Mouse (Mus musculus): ENCODE data around the gene Ifitm3.

The Ifitm3 gene

DNA sequence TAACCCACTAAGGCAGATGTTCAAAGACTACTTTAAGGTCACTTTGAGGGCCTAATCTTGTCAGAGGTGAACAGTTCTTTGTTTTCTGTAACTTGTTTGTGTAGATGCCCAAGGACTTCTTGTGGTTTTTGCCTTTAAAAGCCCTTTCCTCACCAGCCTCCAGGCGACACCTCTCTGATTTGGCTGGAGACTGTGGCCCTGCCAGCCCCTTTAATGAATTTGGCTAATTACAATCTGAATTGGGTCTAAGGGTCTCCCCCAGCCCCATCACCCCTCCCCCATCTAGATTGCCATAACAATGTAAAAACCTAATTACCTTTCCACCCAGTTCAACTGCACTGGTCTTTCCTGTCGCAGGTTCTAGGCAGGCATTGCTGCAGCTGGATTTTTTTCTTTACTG lies 47.8 kb downstream of the Ifitm3 start:
- DNase-seq (ENCODE audit: inconsistent ontology term), result no peak

DNA sequence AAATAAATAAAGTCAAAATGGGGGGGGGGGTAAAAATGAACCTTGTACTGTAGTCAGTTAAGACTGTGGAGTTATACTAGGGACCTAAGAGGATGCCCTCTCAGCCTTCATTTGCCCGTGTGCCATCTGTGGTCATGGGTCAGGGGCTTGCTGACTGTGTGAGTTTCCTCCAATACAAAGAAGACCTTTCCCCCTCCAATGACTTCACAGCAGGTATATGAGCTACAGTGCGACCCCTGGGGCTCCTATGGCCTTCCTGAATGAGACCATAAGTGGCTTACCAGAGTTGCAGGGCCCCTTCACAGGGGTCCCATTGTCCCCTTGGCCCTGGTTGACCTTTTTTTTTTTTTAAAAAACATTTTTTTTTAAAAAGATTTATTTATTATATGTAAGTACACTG lies 49.2 kb downstream of the Ifitm3 start:
- DNase-seq (ENCODE audit: inconsistent ontology term), result no peak

DNA sequence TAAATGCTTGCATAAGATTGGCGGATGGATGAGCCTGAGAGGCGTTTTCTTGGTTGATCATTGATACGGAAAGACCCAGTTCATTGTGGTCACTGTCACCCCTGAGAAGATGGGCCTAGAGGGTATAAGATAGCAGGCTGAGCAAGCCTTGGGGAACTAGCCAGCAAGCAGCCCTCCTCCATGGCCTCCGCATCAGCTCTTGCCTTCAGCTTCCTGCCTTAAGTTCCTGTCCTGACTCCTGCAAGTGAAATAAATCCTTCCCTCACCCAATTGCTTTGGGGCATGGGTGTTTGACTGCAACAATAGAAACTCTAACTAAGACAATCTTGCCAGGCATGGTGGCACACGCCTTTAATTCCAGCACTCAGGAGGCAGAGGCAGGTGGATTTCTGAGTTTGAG lies 50.5 kb downstream of the Ifitm3 start:
- DNase-seq (ENCODE audit: inconsistent ontology term), result no peak

Measured in Muller cell, postnatal 12 days (primary cell).